Mouse (Mus musculus): Measurements from ENCODE around the gene Psmd5.

Psmd5 gene

GRCm38 (mm10) chr2:34874816-34875345 is at the start of gene Psmd5:
TSS of gene Psmd5 (minus strand) at chr2:34874968.
- DNase-seq: no peak

GRCm38 (mm10) chr2:34922729-34923128 is 48.0 kb upstream of the Psmd5 start:
- no peak for DNase-seq

- no peak for DNase-seq
Measured at GRCm38 (mm10) chr2:34920144-34920543, 45.4 kb upstream of the Psmd5 start.

GRCm38 (mm10) chr2:34915103-34915502 is 40.3 kb upstream of the Psmd5 start:
- no peak for DNase-seq

- DNase-seq: no peak
Measured at GRCm38 (mm10) chr2:34914823-34915082, 40.0 kb upstream of the Psmd5 start.

GRCm38 (mm10) chr2:34914069-34914822 is 39.5 kb upstream of the Psmd5 start:
- no peak for DNase-seq

GRCm38 (mm10) chr2:34913218-34914068 is 38.7 kb upstream of the Psmd5 start, which contains the start of gene Phf19:
TSS of gene Phf19 (minus strand) at chr2:34914026.
- DNase-seq: no peak

- no peak for DNase-seq
Measured at GRCm38 (mm10) chr2:34912613-34913012, 37.8 kb upstream of the Psmd5 start.

- DNase-seq: no peak
Measured at GRCm38 (mm10) chr2:34911871-34912270, 37.1 kb upstream of the Psmd5 start.

GRCm38 (mm10) chr2:34909719-34910118 is 35.0 kb upstream of the Psmd5 start:
- DNase-seq: no peak

GRCm38 (mm10) chr2:34906861-34907604 is 32.3 kb upstream of the Psmd5 start:
- no peak for DNase-seq

- DNase-seq: no peak
Measured at GRCm38 (mm10) chr2:34906426-34906825, 31.7 kb upstream of the Psmd5 start.

GRCm38 (mm10) chr2:34904849-34905542 is 30.2 kb upstream of the Psmd5 start:
- DNase-seq: peak; percentile 96

- DNase-seq: no peak
Measured at GRCm38 (mm10) chr2:34903652-34904405, 29.1 kb upstream of the Psmd5 start.

GRCm38 (mm10) chr2:34903191-34903590 is 28.4 kb upstream of the Psmd5 start:
- DNase-seq: no peak

GRCm38 (mm10) chr2:34902731-34903130 is 28.0 kb upstream of the Psmd5 start:
- no peak for DNase-seq

- DNase-seq: no peak
Measured at GRCm38 (mm10) chr2:34901726-34902125, 27.0 kb upstream of the Psmd5 start.

- DNase-seq: no peak
Measured at GRCm38 (mm10) chr2:34900412-34900811, 25.6 kb upstream of the Psmd5 start.

- DNase-seq: no peak
Measured at GRCm38 (mm10) chr2:34899682-34900081, 24.9 kb upstream of the Psmd5 start.

GRCm38 (mm10) chr2:34897820-34898219 is 23.1 kb upstream of the Psmd5 start:
- no peak for DNase-seq

- DNase-seq: no peak
Measured at GRCm38 (mm10) chr2:34896821-34897460, 22.2 kb upstream of the Psmd5 start.
